9 mouse cellular contexts compared by ENCODE assay signal in genomic region chr5:36291191-36291590, GRCm38 (mm10).
DNase-seq lines count a peak whose midpoint lies in the region; ATAC-seq and TF ChIP-seq lines count a peak whose summit lies in the region.
"Had no signal": no experiment of that assay in that cellular context is flagged by ENCODE, and none has a peak within 500 bp of the region (broad histone marks: within the 10 kb centered on the region; RNA-seq: fewer than 3 reads in every experiment).

No protein-coding gene starts in this region.

- no peak for TF ChIP-seq POLR2A in kidney, adult 2 months (IDR thresholded peaks at IDR 0.05; ENCODE audit: low read depth, low read length)
- TF ChIP-seq POLR2A in embryonic fibroblast, embryonic 13.5 days (IDR thresholded peaks at IDR 0.05; ENCODE audit: low read depth, low read length), result no peak

- no peaks in the 10 kb centered on the region for H3K27me3 ChIP-seq in kidney, adult 2 months (replicated peaks; ENCODE audit: control insufficient read depth, insufficient read depth, low read length)
- H3K27me3 ChIP-seq in G1E (ENCODE audit: insufficient read depth, low read length), result peaks cover 3% of the 10 kb centered on the region; the same call in 1 of the 2 replicates

- whole genome bisulfite sequencing in kidney, adult 2 months, result 73% methylated on average over 5 of the region's 5 CpGs

- H3K4me3 ChIP-seq in kidney, adult 2 months (ENCODE audit: insufficient read depth, low read depth, low read length), result no peak overlapping the region
- H3K4me3 ChIP-seq in G1E (ENCODE audit: low read depth, low read length), result no peak overlapping the region
- H3K4me3 ChIP-seq in embryonic fibroblast, embryonic 13.5 days (ENCODE audit: insufficient read depth, low read length), result no peak overlapping the region
- H3K4me3 ChIP-seq: hindbrain, embryonic 15.5 days had no signal

- no peak for ATAC-seq in G1E (ENCODE audit: extremely low read depth, insufficient number of reproducible peaks, low FRiP score, poor library complexity, severe bottlenecking)
- no peak for ATAC-seq in erythroid progenitor cell, adult 5-6 weeks (replicated peaks; ENCODE audit: low FRiP score, poor library complexity, severe bottlenecking)

- H3K36me3 ChIP-seq in kidney, adult 2 months (ENCODE audit: control insufficient read depth, insufficient read depth, low read length), result no peaks in the 10 kb centered on the region
- H3K36me3 ChIP-seq in G1E (replicated peaks), result no peaks in the 10 kb centered on the region
- H3K36me3 ChIP-seq: hindbrain, embryonic 15.5 days had no signal

- no peak overlapping the region for H3K27ac ChIP-seq in kidney, adult 2 months (ENCODE audit: insufficient read depth, low read depth, low read length)
- H3K27ac ChIP-seq in embryonic fibroblast, embryonic 13.5 days (ENCODE audit: insufficient read depth, low read length), result no peak overlapping the region
- H3K27ac ChIP-seq: hindbrain, embryonic 15.5 days had no signal

- peak; percentile 51 for TF ChIP-seq CTCF in kidney, adult 2 months (conservative IDR thresholded peaks at IDR 0.05; ENCODE audit: insufficient read depth, insufficient read length, low read depth, low read length)
- 0 out of 2 replicates have a peak, but pooled peaks have one; percentile 25 for TF ChIP-seq CTCF in G1E (IDR thresholded peaks at IDR 0.05; ENCODE audit: low read depth, low read length)
- TF ChIP-seq CTCF in embryonic fibroblast, embryonic 13.5 days (IDR thresholded peaks at IDR 0.05; ENCODE audit: borderline replicate concordance, insufficient read depth, low read length), result 0 out of 2 replicates have a peak, but pooled peaks have one; percentile 12

- peak; percentile 26 for DNase-seq in kidney, adult 2 months
- no peak for DNase-seq in kidney, postnatal 14 days
- no peak for DNase-seq in G1E (ENCODE audit: low spot score)
- peak; percentile 29 to 69 for DNase-seq in spleen, postnatal 10 days (ENCODE audit: low spot score in 2 of 2)
- DNase-seq in left cerebral cortex, adult 9 months (ENCODE audit: low spot score in 2 of 2), result no peak
- no peak for DNase-seq in right cerebral cortex, postnatal 25 days

- no peaks in the 10 kb centered on the region for H3K4me1 ChIP-seq in kidney, adult 2 months (ENCODE audit: control insufficient read depth, insufficient read depth, low read length)
- H3K4me1 ChIP-seq in G1E (ENCODE audit: insufficient read depth, low read depth, low read length), result no peaks in the 10 kb centered on the region
- peaks cover 26% of the 10 kb centered on the region for H3K4me1 ChIP-seq in embryonic fibroblast, embryonic 13.5 days (ENCODE audit: control insufficient read depth, insufficient read depth, low read length)

- no peaks in the 10 kb centered on the region for H3K9me3 ChIP-seq in G1E (replicated peaks)
- H3K9me3 ChIP-seq: hindbrain, embryonic 15.5 days had no signal

Comparison
In these comparisons a context has a peak if more than half of its experiments do, and no peak if none do; other contexts are left out.
1. DNase-seq: peak in kidney, adult 2 months (single experiment) and spleen, postnatal 10 days (2 of 2); none in kidney, postnatal 14 days (single experiment), G1E (single experiment), left cerebral cortex, adult 9 months (0 of 2) and right cerebral cortex, postnatal 25 days (single experiment).
2. Peak in every context shown above with its lines, with median percentiles within 50 percentile points of each other: CTCF ChIP-seq.